Mouse (Mus musculus) adrenal gland, postnatal 25 days (tissue): ENCODE results near the gene Acp5. TPM values are rescaled to one million over a fixed set of nuclear protein-coding genes. Genes with fewer than 3 reads are reported as not detected.
A peak's percentile ranks its signal among the peaks of the same experiment; 100 is the strongest.

Source experiments
- DNase-seq: peaks from one replicate; pipeline ENCODE4 v3.0.0; 2021; ENCODE audit warnings: mixed read lengths
- total RNA-seq: library from RNA; stranded (reverse); gene quantifications from 2 replicates; pipeline ENCODE4 v1.2.3, GENCODE M21; 2021

The Acp5 gene
- total RNA-seq, 1 experiment from 2014 or later = 19.0 TPM

DNA sequence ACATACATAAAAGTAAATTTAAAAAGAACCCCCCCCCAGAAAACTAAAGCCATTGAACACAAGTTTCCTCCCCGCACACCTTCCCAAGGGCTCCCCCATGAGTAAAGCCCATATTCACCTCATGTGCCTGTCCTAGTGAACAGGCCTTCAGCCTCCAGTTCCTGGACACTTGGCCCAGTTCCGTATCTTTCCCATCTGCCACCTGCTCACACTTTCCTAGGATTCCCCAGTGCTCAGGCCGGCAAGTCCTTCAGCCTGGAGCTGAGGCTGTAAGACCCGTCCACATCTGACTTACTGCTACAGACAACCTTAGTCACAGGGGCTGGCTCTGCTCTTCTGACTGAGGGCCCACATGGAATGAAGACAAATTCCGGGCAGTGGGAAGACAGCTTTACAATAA lies 4.2 kb upstream of the Acp5 start:
- no peak for DNase-seq

DNA sequence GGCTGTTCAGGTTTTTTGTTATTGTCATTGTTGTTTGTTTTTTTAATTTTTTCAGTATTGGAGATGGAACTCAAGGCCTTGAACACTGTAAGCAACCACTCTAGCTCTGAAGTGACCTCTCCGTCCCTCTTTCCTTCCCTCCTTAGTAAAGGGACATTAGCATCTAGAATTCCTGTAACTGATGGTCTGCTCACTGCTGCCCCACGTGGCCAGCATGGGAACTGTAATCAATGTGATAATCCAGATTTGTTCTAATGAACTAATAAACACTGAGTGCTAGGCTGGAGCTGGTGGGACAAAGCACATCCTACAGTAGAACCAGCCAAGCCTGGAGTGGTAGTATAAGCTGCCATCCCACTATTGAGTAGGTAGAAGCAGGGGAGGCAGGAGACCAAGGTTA lies 3.0 kb upstream of the Acp5 start:
- no peak for DNase-seq

DNA sequence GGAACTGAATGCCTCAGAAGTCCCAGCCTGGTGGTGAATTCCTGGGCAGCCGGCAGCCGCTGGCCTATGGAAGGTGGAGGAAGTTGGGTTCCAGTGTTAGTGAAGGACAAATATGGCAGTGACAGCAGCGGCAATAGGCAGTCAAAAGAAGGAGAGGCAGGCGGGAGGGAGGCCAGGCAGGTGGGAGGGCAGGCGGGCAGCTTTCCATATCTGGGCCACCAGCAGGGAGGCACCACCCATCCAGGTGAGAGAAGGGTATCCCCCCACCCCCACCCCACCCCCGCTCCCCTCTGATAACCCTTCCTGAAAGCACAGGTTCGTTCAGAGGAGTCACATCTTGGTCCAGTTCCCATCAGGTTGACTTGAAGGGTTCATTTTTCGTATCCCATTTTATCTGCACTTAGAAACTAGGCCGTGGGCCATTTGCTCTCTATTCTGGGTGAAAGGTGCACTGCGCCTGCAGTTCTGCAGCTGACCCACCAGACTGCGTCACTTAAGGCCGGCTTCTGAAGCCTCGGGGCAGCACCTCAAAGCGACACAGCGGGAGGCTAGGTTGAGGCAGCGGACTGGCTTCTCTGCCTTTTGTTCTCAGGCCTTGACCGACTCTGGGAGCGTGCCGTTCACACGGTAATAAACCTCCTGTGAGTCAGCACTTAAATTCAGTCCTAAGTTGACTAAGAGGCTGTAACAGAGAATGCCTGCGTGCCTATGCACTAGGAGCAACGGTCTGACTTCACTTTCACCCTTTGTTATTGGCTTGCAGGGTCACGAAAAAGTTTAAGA lies 1.4 kb upstream of the Acp5 start:
- DNase-seq = peak; percentile 53

DNA sequence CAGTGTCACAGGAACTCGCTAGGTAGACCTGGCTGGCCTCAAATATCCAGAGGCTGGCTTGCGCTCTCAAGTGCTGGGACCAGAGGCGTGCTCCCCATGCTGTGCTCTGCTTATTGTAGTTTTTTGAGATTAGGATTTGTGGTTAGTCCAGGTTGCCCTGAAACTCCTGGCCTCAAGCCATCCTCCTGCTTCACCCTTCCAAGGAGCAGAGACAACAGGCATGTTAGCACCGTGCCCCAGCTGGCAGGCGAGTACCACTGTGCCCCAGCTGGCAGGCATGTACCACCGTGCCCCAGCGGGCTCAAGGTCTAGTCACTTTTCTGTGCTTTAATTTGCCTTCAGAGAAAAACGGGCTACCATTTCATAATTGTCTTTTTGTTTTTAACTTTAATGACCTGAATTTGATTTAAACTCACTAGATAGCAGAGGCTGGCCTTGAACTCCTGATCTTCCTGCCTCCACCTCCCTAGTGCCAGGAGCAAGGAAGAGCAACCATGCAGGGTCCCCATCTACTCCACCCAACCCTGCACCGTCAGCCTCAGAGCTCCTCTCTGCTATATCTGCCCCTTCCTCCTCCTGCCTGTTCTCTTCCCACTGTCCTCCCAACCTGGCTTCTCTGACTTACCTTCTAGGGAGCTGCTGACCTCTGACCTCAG lies 395 bp downstream of the Acp5 start:
- DNase-seq = peak; percentile 50

DNA sequence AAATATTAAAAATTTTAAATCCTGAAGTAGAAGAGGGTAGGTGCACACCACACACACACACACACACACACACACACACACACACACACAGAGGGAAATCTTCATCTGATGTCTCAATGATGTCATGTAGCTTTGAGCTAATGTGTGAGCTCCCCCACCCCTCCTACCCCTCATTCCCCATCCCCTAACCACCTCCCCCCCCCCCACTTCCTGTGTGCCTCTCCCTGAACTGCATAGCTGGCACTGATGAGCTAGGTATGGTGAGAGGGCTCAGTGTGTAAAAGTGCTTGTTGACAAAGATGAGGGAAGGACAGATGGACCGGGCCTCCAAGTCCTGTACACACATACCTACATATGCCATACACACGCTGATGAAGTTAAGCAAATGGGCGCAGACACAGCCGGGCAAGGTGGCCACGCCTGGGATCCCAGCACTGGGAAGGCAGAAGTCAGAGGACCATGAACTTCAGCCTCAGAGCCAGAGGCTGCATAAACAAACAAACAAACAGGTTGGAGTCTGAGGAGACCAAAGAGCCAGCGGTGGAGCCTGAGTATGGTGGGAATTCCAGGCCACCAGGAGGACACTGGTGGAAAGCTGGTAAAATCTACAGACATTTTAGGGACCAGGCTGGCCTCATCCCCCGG lies 1.1 kb downstream of the Acp5 start:
- no peak for DNase-seq

DNA sequence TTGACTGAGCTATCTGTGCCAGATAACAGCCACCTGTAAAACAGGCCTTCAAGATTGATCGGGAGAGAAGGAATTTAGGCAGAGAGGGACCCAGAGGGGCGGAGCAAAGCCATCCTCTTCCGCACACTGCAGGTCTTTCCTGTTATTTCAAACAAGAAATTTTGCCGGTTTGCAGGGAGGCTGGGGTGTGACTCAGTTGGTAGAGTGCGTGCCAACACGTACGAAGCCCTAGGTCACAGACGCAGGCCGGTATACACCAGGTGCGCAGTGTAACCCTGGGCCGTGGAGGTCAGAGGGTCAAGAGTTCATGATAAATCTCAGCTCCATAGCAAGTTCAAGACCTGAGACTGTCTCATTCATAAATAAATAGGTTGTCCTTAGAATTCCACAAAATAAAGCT lies 3.3 kb downstream of the Acp5 start:
- no peak for DNase-seq

GRCm38 (mm10) chr9:22131226-22131981 lies 4.1 kb downstream of the Acp5 start:
- peak; percentile 38 for DNase-seq

DNA sequence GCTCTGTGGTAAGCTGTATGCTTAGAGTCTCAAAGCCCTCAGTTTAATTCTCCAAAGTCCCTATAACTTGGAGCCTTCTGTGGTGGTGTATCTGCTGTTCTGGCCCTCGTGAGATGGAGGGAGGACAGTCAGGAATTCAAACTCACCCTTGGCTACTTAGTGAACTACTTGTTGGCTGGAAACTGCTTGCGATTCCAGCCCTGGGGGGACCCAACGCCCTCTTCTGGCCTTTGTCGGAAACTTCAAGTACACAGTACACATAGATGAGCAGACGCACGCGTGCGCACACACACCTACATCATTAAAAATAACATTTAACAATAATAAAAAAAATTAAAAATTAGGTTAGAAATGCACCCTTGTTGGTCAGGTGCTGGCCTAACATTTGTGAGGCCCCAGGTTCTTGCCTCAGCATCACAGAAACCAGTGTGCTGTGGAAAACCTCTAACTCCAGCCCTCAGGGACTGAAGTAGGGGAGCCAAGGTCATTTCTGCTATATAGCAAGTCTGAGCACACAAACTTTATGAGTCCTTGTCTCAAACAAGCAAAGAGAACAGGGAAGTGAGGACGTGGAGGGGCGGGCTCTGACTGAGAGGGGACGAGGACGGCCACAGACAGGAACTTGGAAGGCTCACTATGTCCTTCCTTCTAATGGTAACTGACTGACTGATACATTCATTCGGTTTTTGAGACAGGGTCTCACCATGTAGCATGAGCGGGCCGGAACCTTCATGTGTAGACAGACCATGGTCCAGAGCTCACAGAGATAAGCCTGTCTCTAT lies 10.1 kb downstream of the Acp5 start:
- no peak for DNase-seq

DNA sequence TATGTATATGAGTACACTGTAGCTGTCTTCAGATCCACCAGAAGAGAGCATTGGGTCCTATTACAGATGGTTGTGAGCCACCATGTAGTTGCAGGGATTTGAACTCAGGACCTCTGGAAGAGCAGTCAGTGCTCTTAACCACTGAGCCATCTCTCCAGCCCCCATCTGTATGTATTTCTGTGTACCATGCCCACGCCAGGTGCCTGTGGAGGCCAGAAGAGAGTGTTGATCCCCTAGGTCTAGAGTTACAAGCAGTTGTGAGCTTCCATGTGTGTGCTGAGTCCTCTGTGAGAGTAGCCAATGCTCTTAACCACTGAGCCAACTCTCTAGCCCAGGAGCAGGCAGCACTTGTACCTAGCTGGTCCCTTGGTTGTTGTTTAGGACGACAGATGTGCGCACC lies 11.3 kb downstream of the Acp5 start:
- no peak for DNase-seq

- no peak for DNase-seq
Measured at GRCm38 (mm10) chr9:22123069-22123609, 12.4 kb downstream of the Acp5 start.

DNA sequence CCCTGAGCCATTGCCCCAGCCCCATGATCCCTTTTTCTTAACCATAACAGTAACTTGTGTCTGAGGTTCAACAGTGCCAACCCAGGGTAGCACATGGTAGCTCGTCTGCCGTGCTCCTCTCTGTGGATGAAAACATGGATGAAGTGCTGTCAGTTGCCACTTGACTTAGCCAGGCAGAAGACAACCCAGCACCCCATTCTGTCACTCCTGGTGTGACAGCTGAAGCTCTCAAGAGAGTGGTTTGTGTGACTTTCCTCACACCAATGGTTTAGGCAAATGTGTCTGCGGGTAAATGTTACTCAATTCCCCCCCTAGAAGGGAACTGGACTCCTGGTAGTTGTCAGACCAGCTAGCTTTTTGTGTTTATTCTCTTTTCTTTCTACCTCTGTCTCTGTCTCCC lies 13.5 kb downstream of the Acp5 start:
- DNase-seq = no peak

- no peak for DNase-seq
Measured at GRCm38 (mm10) chr9:22121545-22121944, 14.0 kb downstream of the Acp5 start.

DNA sequence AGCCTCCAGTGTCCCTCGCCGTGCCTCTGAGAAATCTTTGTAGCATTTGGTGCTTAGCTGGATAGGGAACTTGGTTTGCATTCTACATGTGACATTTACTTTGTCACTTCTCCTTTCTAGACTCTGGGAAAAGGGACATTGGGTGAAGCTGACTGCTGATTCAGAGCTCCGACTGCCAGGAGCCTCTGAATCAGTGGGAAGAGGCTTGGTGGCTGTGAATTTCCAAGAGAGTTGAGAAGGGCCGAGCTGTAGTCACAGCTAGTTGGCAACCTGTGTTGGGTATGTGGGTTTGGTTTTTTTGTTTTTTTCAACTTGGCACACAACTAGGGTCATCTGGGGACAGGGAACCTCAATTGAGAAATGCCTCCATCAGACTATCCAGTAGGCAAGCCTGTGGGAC lies 16.0 kb downstream of the Acp5 start:
- no peak for DNase-seq

- DNase-seq = peak; percentile 38
Measured at GRCm38 (mm10) chr9:22117754-22118456, 17.6 kb downstream of the Acp5 start.

GRCm38 (mm10) chr9:22116740-22117426 lies 18.6 kb downstream of the Acp5 start, which contains the start of gene Elof1:
Gene Elof1 (minus strand): TSS chr9:22117172.
- peak; percentile 91 for DNase-seq

DNA sequence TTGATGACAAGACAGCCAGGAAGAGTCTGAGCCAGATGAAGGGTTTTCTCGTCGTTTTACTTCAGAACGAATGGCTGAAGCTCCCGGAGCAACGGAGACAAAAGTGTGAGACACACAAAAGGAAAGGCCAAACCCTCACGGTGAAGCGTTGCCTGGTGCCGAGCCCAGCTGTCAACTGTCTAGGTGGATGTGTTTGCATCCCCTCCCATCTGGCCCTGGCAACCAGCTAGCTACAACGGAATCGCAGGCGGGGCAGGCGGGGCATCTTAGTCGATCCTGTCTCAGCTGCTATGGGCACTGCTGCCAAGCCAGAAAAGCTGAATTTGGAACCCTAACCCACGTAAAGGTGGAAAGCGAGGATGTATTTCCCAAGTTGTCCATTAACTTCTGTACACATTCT lies 19.4 kb downstream of the Acp5 start:
- no peak for DNase-seq

GRCm38 (mm10) chr9:22115635-22116034 lies 19.9 kb downstream of the Acp5 start:
- DNase-seq = no peak

DNA sequence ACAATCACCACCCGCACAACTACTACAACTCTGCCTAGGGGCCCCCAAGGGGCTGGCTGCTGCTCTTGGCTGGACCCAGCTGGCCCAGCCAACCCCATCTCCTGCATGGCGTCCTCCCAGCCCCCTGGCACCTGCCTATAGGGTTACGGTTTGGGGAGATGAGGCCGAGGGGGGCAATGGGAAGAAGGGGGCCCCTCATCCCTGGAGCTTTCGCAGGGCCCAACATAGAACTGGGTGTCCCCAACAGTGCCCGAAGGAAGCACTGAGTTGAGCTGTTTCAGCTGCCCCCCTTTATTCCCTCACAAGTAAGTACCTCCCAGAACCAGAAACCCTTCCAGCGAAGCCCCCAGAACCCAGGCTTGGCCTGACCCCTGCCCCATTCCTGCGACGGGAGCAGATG lies 27.3 kb downstream of the Acp5 start:
- DNase-seq = no peak

- no peak for DNase-seq
Measured at GRCm38 (mm10) chr9:22099922-22100321, 35.6 kb downstream of the Acp5 start.

- peak; percentile 19 for DNase-seq
Measured at GRCm38 (mm10) chr9:22098993-22099696, 36.4 kb downstream of the Acp5 start, which contains the start of gene Cnn1. Gene Cnn1 (plus strand): TSS chr9:22099216.
